Mouse (Mus musculus) lung, postnatal 36 days (tissue): ENCODE results near the gene Pced1b.
"Not testable (repeated sequence)": the region's sequence is repeated elsewhere in the genome, so short reads cannot be mapped to it uniquely, and the experiment has no call there.

Source experiments
- DNase-seq: peaks from one replicate; pipeline ENCODE4 v3.0.0; 2022; ENCODE audit warnings: mixed read lengths

Pced1b gene

GRCm38 (mm10) chr15:97246911-97247790 is at the start of gene Pced1b, which contains the start of gene Amigo2:
Pced1b (plus strand) TSS chr15:97247107.
Amigo2 (minus strand) TSS chr15:97247287.
- DNase-seq = peak; percentile 63

DNA sequence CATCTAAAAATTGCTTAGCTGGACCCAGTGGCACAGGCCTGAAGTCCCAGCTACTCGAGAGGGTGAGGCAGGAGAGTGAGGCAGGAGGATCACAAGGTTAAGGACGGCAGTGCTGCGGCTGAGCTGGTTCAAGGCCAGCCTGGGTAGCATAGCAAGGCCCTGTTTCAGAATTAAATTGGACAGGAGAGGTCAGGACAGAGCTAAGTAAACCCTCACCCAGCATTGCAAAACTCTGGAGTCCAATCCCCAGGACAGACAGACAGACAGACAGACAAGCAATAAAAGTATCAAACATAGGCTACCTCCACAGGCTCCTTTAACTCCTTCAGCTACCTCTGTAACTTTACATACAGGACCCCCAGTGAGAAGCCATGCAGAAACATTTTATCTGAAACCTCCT is 42.0 kb upstream of the Pced1b start:
- DNase-seq = no peak

DNA sequence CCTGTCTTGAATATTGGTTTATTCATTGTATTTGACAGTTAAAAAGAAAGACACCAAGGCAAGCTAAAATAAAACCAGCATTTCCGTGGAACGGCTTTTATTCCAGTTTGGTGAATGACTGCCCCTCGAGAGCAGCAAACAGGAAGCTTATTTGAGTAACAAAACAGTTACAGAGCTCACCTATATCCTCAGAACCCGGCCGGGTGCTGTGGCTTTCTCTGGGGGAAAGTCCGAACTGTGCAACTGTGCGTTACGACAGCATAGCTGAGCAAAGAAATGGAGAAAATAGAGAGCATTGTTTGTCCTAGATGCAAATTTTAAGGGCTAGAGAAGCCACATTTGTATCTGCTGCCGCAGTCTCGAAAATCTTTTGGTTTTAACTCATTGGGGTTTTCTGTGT is 41.1 kb upstream of the Pced1b start:
- no peak for DNase-seq

- DNase-seq = no peak
Observed at GRCm38 (mm10) chr15:97206506-97206905, 40.4 kb upstream of the Pced1b start.

- not testable (repeated sequence) for DNase-seq
Observed at GRCm38 (mm10) chr15:97209754-97210153, 37.2 kb upstream of the Pced1b start.

- no peak for DNase-seq
Observed at GRCm38 (mm10) chr15:97212501-97213477, 34.1 kb upstream of the Pced1b start.

DNA sequence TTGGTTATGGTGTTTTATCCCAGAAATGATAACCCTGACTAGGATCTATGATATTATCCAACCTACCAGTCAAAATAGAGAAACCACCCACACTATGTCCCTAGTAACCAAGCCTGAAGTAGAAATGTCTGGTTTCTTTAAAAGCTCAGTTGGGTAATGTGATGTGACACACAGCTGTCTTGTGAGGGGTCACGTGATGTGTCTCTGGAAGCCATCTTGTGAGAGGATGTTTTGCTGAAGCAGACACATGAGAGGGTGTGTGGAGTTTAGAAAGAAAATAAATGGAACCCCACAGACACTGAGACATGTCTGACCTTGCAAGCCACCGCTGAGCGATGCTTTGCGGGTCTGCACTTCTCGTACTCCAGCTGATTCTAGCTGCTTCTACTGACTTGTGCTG is 30.1 kb upstream of the Pced1b start:
- no peak for DNase-seq

DNA sequence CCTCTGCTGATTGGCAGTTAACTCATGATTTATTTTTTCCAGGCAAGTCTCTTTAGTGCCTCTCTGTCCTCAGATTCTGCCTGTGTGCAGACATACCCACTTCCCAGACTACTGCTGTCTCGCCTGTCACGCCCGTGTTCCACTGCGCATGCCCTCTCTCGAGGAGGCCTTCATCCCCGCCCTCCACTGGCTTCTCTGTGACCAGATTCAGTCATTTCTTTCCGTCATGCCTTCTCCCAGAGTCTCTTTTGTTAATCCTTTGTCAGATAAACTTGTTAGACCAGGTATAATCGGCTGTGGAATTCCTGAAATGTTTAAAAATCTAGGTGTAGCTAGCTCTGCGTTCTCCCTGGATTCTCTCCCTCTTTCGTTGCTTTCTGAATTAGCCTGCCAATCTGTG is 23.5 kb upstream of the Pced1b start:
- DNase-seq = no peak

GRCm38 (mm10) chr15:97224003-97224402 is 22.9 kb upstream of the Pced1b start:
- DNase-seq = no peak

DNA sequence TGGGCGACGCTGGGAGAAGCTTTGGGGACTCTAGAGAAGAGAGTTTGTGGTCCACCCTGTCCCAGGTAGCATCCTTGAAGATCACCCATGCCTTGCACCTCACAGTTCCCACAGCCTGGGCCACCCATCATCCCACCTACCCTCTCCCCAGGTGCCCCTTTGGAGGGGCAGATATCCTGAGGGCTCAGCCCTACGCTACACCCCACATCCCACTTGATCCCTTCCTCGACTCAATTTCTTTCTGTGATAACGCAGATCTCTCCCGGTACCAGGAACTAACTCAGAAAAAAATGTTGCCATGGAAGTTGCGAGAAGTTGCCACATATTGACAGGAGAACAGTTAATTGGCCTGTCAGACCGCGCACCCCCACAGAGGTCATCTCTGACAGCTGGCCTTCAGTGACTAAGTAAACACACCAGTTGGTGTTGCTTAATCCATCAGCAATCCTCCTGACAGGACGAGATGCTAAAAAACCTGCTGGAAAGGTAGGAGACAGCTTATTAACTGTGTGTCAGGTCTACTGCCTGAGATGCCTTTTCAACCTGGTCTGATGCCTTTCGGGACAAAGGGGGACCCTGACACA is 17.3 kb upstream of the Pced1b start:
- DNase-seq = no peak

- no peak for DNase-seq
Observed at GRCm38 (mm10) chr15:97234076-97234475, 12.8 kb upstream of the Pced1b start.

- DNase-seq = peak; percentile 88
Observed at GRCm38 (mm10) chr15:97235183-97235582, 11.7 kb upstream of the Pced1b start.

DNA sequence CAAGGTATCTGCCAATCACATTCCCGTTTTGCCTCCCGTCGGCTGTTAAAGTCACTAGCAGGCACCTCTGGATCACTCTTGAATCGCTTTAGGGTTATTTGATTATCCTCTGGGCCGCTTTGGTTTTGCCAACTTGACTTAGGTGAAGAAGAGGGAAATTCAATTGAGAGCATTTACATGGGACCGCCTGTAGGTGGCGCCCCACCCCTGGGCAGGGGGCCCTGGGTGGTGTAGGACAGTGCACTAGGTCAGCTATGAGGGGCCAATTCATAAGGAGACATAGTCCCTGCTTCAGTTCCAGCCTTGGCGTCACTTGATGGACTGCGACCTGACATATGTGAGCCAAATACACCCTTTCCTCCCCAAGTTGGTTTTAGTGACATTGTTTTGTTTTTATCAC is 10.0 kb upstream of the Pced1b start:
- peak; percentile 35 for DNase-seq

- DNase-seq = no peak
Observed at GRCm38 (mm10) chr15:97245392-97245791, 1.5 kb upstream of the Pced1b start.

- DNase-seq = no peak
Observed at GRCm38 (mm10) chr15:97246256-97246655, 651 bp upstream of the Pced1b start.

DNA sequence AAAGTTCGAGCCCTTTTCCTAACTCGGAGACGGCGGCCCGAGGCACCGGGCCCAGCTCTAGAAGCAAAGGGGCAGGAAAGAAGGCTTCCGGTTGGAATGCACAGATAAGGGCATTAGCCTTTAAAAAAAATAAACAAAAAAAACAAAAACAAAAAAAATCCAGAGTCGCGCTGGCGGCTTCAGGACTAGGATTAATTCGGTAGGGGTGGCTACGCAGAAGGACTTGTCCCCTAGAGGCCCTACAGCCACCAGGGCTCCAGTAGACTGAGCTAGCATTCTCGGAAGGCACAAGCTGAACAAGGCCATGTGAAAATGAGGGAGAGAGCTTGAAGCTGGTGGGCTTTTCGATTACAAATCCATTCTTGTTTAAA is 869 bp downstream of the Pced1b start:
- peak; percentile 53 for DNase-seq

- peak; percentile 65 for DNase-seq
Observed at GRCm38 (mm10) chr15:97248296-97248695, 1.4 kb downstream of the Pced1b start.

DNA sequence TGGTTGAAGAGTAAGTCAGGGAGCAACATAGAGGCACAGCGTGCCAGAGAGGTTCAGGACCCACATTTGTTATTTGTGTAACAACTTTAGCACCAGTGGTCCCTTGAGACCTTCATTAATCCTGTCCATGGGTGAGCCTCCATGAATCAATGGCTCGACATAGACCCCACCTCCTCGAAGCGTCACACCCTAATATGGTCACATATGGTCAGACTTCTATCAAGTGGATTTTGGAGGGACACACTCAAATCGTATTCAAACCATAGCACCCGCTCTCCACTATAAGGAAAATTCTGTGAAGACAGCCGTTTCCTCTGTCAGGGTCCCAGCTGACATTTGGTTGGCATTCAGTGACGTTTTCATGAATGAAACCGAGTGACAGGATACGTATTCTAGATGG is 2.4 kb downstream of the Pced1b start:
- no peak for DNase-seq

DNA sequence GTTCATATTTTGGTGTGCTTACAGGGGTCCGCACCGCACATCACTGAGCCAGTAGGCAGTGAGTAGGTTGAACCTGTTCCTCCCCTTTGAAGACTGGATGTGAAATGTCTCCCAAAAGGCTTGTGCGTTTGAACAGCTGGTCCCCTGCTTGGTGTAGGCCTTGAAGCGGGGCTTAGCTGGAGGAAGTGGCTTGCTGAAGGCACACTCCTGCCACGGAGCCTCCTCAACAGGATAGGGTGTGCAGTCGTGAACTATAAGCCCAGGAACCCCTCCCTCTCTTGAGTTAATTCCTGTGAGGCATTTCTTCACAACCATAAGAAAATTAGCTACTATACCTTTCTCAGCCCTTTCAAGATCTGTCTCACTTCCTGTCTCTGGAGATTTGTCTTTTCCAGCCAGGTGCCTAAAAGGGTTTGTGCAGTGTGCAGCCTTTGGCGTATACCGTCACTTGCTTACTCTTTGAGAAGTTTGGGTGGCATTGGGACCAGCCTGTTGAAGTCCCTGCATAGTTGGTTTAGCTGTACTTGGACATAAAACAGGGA is 5.7 kb downstream of the Pced1b start:
- DNase-seq = no peak

- no peak for DNase-seq
Observed at GRCm38 (mm10) chr15:97254375-97254774, 7.5 kb downstream of the Pced1b start.

DNA sequence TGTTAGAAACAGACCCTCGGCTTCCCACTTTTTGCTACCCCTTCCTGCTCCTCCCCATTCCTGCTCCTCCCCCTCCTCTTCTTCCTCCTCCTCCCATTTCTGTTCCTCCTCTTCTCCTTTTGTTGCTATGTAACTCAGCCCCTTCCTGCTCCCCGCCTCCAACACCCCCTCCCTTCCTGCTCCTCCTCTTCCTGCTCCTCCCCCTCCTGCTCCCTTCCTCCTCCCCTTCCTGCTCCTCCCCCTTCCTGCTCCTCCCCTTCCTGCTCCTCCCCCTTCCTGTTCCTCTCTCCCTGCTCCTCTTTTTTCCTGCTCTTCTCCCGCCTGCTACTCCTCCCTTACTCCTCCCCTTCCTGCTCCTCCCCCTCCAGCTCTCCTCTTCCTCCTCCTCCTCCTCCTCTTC is 8.9 kb downstream of the Pced1b start:
- DNase-seq = no peak

DNA sequence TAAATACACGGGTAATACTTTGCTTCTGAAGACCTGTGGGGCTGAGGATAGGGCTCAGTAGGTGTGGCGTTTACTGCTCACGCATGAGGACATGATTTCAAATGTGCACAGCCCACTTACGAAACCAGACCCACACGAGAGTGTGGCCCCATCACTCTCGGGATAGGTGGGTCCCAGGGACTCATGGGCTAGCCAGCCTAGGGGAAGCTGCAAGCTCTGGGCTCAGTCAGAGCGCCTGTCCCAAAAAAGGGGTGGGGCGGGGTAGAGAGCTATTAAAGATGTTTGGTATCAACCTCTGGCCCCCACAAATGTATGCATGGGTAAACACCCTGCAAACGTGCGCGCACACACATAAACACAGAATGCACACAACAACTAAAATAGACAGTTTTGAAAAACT is 9.5 kb downstream of the Pced1b start:
- DNase-seq = no peak

DNA sequence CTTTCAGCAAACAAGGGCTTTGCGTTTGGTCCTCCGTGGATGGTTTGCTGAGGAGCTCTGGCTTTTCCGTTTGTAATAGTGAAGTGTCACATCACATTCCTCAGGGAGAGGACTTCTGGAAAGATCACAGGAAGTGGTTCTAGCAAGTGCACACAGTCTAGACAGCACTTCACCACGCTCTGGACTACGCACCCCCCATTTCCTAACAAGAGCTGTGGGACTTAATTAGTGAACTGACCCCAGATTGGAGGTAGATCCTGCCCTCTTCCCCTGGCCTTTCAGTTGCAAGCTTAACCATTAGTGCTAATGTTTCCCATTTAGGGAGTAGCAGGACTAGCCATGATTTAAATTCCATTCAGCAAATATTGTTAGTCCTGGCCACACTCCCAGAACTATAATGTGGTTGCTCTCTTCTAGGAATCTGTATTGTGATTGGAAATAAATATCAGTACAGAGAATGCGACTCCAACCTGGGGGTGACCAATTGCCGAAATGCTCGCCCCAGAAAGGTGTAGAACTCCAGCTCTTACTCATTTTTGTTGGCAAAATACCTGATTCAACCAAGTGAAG is 10.4 kb downstream of the Pced1b start:
- no peak for DNase-seq
